Mouse (Mus musculus): ENCODE measurements around the gene Mapk11. TPM values are rescaled to one million over a fixed set of nuclear protein-coding genes. Genes with fewer than 3 reads are reported as not detected.

The Mapk11 gene
- polyA plus RNA-seq, 1 experiment from 2014 or later: 3.6 TPM

GRCm38 (mm10) chr15:89169431-89169830, 20.0 kb upstream of the Mapk11 start:
- no peaks in the 10 kb centered on the region for H3K9me3 ChIP-seq (replicated peaks; ENCODE audit: control insufficient read depth, low read length)
- whole genome bisulfite sequencing: 12% methylated on average over 10 of the region's 10 CpGs
- peak; percentile 87 for ATAC-seq (replicated peaks; ENCODE audit: extremely low read depth, insufficient read depth, low FRiP score)
- H3K4me3 ChIP-seq (ENCODE audit: low read length): peak overlapping the region; percentile 42
- peak overlapping the region; percentile 64 for H3K4me2 ChIP-seq (ENCODE audit: low read depth, low read length)
- no peaks in the 10 kb centered on the region for H3K27me3 ChIP-seq (ENCODE audit: control insufficient read depth, insufficient read depth, low read length)
- peak overlapping the region; percentile 72 for H3K9ac ChIP-seq (ENCODE audit: low read length)
- H3K4me1 ChIP-seq (ENCODE audit: control insufficient read depth, insufficient read depth, low read length): peaks cover 60% of the 10 kb centered on the region
- H3K36me3 ChIP-seq (ENCODE audit: control insufficient read depth, insufficient read depth): peaks cover 37% of the 10 kb centered on the region
- H3K27ac ChIP-seq (ENCODE audit: low read length): peak overlapping the region; percentile 96

- ATAC-seq (replicated peaks; ENCODE audit: extremely low read depth, insufficient read depth, low FRiP score): no peak
- H3K9ac ChIP-seq (ENCODE audit: low read length): peak overlapping the region; percentile 72
- H3K4me2 ChIP-seq (ENCODE audit: low read depth, low read length): peak overlapping the region; percentile 64
- no peaks in the 10 kb centered on the region for H3K27me3 ChIP-seq (ENCODE audit: control insufficient read depth, insufficient read depth, low read length)
- WGBS: 28% methylated on average over 10 of the region's 10 CpGs
- peaks cover 55% of the 10 kb centered on the region for H3K4me1 ChIP-seq (ENCODE audit: control insufficient read depth, insufficient read depth, low read length)
- H3K36me3 ChIP-seq (ENCODE audit: control insufficient read depth, insufficient read depth): peaks cover 42% of the 10 kb centered on the region
- peak overlapping the region; percentile 42 for H3K4me3 ChIP-seq (ENCODE audit: low read length)
- H3K9me3 ChIP-seq (replicated peaks; ENCODE audit: control insufficient read depth, low read length): no peaks in the 10 kb centered on the region
- H3K27ac ChIP-seq (ENCODE audit: low read length): peak overlapping the region; percentile 96
These were observed 19.5 kb upstream of the Mapk11 start for GRCm38 (mm10) chr15:89168922-89169321.

- Histone ChIP-seq H3K36me3 (ENCODE audit: control insufficient read depth, insufficient read depth) (peaks cover 74% of the 10 kb centered on the region), H3K9ac (ENCODE audit: low read length) (no peak overlapping the region), H3K4me3 (ENCODE audit: low read length) (no peak overlapping the region), H3K4me1 (ENCODE audit: control insufficient read depth, insufficient read depth, low read length) (peaks cover 24% of the 10 kb centered on the region), H3K27me3 (ENCODE audit: control insufficient read depth, insufficient read depth, low read length) (no peaks in the 10 kb centered on the region), H3K9me3 (replicated peaks; ENCODE audit: control insufficient read depth, low read length) (no peaks in the 10 kb centered on the region), H3K4me2 (ENCODE audit: low read depth, low read length) (no peak overlapping the region), H3K27ac (ENCODE audit: low read length) (no peak overlapping the region)
- ATAC-seq (replicated peaks; ENCODE audit: extremely low read depth, insufficient read depth, low FRiP score): no peak
- 91% methylated on average over 12 of the region's 12 CpGs for WGBS
These were observed 16.1 kb upstream of the Mapk11 start for GRCm38 (mm10) chr15:89165478-89165877.

- peaks cover 3% of the 10 kb centered on the region; the same call in 1 of the 2 replicates for H3K4me1 ChIP-seq (ENCODE audit: control insufficient read depth, insufficient read depth, low read length)
- no peak overlapping the region for H3K9ac ChIP-seq (ENCODE audit: low read length)
- H3K4me3 ChIP-seq (ENCODE audit: low read length): no peak overlapping the region
- ATAC-seq (replicated peaks; ENCODE audit: extremely low read depth, insufficient read depth, low FRiP score): no peak
- H3K27me3 ChIP-seq (ENCODE audit: control insufficient read depth, insufficient read depth, low read length): no peaks in the 10 kb centered on the region
- WGBS: 80% methylated on average over 9 of the region's 9 CpGs
- no peak overlapping the region for H3K27ac ChIP-seq (ENCODE audit: low read length)
- H3K36me3 ChIP-seq (ENCODE audit: control insufficient read depth, insufficient read depth): peaks cover 93% of the 10 kb centered on the region
- no peaks in the 10 kb centered on the region for H3K9me3 ChIP-seq (replicated peaks; ENCODE audit: control insufficient read depth, low read length)
- no peak overlapping the region for H3K4me2 ChIP-seq (ENCODE audit: low read depth, low read length)
These were observed 12.0 kb upstream of the Mapk11 start for GRCm38 (mm10) chr15:89161397-89161796.

- no peak overlapping the region for H3K4me2 ChIP-seq (ENCODE audit: low read depth, low read length)
- no peak for ATAC-seq (replicated peaks; ENCODE audit: extremely low read depth, insufficient read depth, low FRiP score)
- no peaks in the 10 kb centered on the region for H3K27me3 ChIP-seq (ENCODE audit: control insufficient read depth, insufficient read depth, low read length)
- H3K4me3 ChIP-seq (ENCODE audit: low read length): no peak overlapping the region
- H3K9me3 ChIP-seq (replicated peaks; ENCODE audit: control insufficient read depth, low read length): no peaks in the 10 kb centered on the region
- 92% methylated on average over 16 of the region's 16 CpGs for WGBS
- H3K9ac ChIP-seq (ENCODE audit: low read length): no peak overlapping the region
- peaks cover 87% of the 10 kb centered on the region for H3K36me3 ChIP-seq (ENCODE audit: control insufficient read depth, insufficient read depth)
- H3K27ac ChIP-seq (ENCODE audit: low read length): no peak overlapping the region
- H3K4me1 ChIP-seq (ENCODE audit: control insufficient read depth, insufficient read depth, low read length): peaks cover 3% of the 10 kb centered on the region; the same call in 1 of the 2 replicates
These were observed 9.1 kb upstream of the Mapk11 start for GRCm38 (mm10) chr15:89158516-89158915.

GRCm38 (mm10) chr15:89157954-89158353, 8.5 kb upstream of the Mapk11 start:
- 57% methylated on average over 7 of the region's 7 CpGs for WGBS
- no peak overlapping the region for H3K27ac ChIP-seq (ENCODE audit: low read length)
- no peak overlapping the region for H3K4me2 ChIP-seq (ENCODE audit: low read depth, low read length)
- H3K4me1 ChIP-seq (ENCODE audit: control insufficient read depth, insufficient read depth, low read length): peaks cover 3% of the 10 kb centered on the region; the same call in 1 of the 2 replicates
- H3K9me3 ChIP-seq (replicated peaks; ENCODE audit: control insufficient read depth, low read length): no peaks in the 10 kb centered on the region
- no peak overlapping the region for H3K9ac ChIP-seq (ENCODE audit: low read length)
- no peak for ATAC-seq (replicated peaks; ENCODE audit: extremely low read depth, insufficient read depth, low FRiP score)
- H3K27me3 ChIP-seq (ENCODE audit: control insufficient read depth, insufficient read depth, low read length): no peaks in the 10 kb centered on the region
- peaks cover 82% of the 10 kb centered on the region for H3K36me3 ChIP-seq (ENCODE audit: control insufficient read depth, insufficient read depth)
- no peak overlapping the region for H3K4me3 ChIP-seq (ENCODE audit: low read length)

DNA sequence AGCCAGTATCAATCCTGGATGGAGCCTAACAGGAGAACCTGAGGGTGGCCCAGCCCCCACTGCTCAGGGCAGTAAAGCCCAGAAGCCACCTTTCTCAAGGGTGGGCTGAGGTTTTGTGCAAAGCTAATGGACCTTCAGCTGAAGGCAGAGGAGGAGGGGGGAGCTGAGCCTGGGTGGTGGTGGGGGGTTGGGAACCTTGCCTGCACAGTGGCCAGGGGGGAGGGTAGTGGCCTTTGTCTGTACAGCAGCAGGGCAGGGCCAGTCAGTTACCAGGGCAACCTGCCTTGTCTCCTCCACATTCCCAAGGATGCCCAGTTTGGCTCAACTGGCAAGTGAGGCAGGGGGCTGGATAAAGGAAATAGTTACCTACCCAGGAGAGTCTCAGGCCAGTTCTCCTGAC, 2.9 kb upstream of the Mapk11 start:
- H3K27ac ChIP-seq (ENCODE audit: low read length): no peak overlapping the region
- no peaks in the 10 kb centered on the region for H3K9me3 ChIP-seq (replicated peaks; ENCODE audit: control insufficient read depth, low read length)
- H3K4me3 ChIP-seq (ENCODE audit: low read length): no peak overlapping the region
- H3K4me1 ChIP-seq (ENCODE audit: control insufficient read depth, insufficient read depth, low read length): peaks cover 4% of the 10 kb centered on the region
- peaks cover 18% of the 10 kb centered on the region for H3K27me3 ChIP-seq (ENCODE audit: control insufficient read depth, insufficient read depth, low read length)
- no peak overlapping the region for H3K4me2 ChIP-seq (ENCODE audit: low read depth, low read length)
- no peak overlapping the region for H3K9ac ChIP-seq (ENCODE audit: low read length)
- ATAC-seq (replicated peaks; ENCODE audit: extremely low read depth, insufficient read depth, low FRiP score): no peak
- H3K36me3 ChIP-seq (ENCODE audit: control insufficient read depth, insufficient read depth): peaks cover 29% of the 10 kb centered on the region

DNA sequence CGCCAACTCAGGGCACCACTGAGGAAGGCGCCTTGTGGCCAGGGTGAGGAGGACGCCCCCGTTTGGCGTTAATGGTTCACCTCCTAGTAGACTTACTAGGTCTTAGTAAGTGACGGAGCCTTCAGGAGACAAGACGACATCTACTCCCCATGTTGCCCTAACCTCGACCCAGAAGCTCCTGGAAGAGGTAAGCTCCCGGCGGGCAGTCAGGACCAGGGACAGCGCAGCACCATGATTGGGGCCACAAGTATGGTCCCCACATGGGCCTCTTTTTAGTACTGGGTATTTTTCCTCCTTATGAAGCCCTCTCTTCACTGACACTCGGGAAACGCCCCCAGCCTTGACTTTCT, 588 bp upstream of the Mapk11 start:
- Histone ChIP-seq H3K4me2 (ENCODE audit: low read depth, low read length) (peak overlapping the region; percentile 96), H3K9ac (ENCODE audit: low read length) (no peak overlapping the region), H3K4me1 (ENCODE audit: control insufficient read depth, insufficient read depth, low read length) (peaks cover 12% of the 10 kb centered on the region), H3K9me3 (replicated peaks; ENCODE audit: control insufficient read depth, low read length) (no peaks in the 10 kb centered on the region), H3K27ac (ENCODE audit: low read length) (no peak overlapping the region), H3K36me3 (ENCODE audit: control insufficient read depth, insufficient read depth) (peaks cover 7% of the 10 kb centered on the region; the same call in 1 of the 2 replicates), H3K27me3 (ENCODE audit: control insufficient read depth, insufficient read depth, low read length) (peaks cover 40% of the 10 kb centered on the region), H3K4me3 (ENCODE audit: low read length) (peak overlapping the region; percentile 78)
- 3% methylated on average over 13 of the region's 13 CpGs for WGBS
- ATAC-seq (replicated peaks; ENCODE audit: extremely low read depth, insufficient read depth, low FRiP score): no peak

GRCm38 (mm10) chr15:89148496-89149270, 745 bp downstream of the Mapk11 start:
- peak overlapping the region; percentile 96 for H3K4me2 ChIP-seq (ENCODE audit: low read depth, low read length)
- H3K9me3 ChIP-seq (replicated peaks; ENCODE audit: control insufficient read depth, low read length): no peaks in the 10 kb centered on the region
- peaks cover 12% of the 10 kb centered on the region for H3K4me1 ChIP-seq (ENCODE audit: control insufficient read depth, insufficient read depth, low read length)
- 8% methylated on average over 25 of the region's 25 CpGs for WGBS
- peak overlapping the region; percentile 78 for H3K4me3 ChIP-seq (ENCODE audit: low read length)
- H3K27ac ChIP-seq (ENCODE audit: low read length): no peak overlapping the region
- peak overlapping the region; percentile 71 for H3K9ac ChIP-seq (ENCODE audit: low read length)
- no peak for ATAC-seq (replicated peaks; ENCODE audit: extremely low read depth, insufficient read depth, low FRiP score)
- no peaks in the 10 kb centered on the region for H3K36me3 ChIP-seq (ENCODE audit: control insufficient read depth, insufficient read depth)
- H3K27me3 ChIP-seq (ENCODE audit: control insufficient read depth, insufficient read depth, low read length): peaks cover 48% of the 10 kb centered on the region
